Mouse (Mus musculus): ENCODE measurements around the gene Slc27a3.
"Not testable (repeated sequence)": the region's sequence is repeated elsewhere in the genome, so short reads cannot be mapped to it uniquely, and the experiment has no call there.

Gene Slc27a3

GRCm38 (mm10) chr3:90342853-90343252 lies 46.9 kb downstream of the Slc27a3 start:
- DNase-seq (ENCODE audit: low spot score in 2 of 2): not testable (repeated sequence)

- no peak for DNase-seq (ENCODE audit: low spot score in 2 of 2)
These were observed 49.6 kb downstream of the Slc27a3 start for GRCm38 (mm10) chr3:90340177-90340576.

GRCm38 (mm10) chr3:90338190-90338589 lies 51.5 kb downstream of the Slc27a3 start:
- no peak for DNase-seq (ENCODE audit: low spot score in 2 of 2)

DNA sequence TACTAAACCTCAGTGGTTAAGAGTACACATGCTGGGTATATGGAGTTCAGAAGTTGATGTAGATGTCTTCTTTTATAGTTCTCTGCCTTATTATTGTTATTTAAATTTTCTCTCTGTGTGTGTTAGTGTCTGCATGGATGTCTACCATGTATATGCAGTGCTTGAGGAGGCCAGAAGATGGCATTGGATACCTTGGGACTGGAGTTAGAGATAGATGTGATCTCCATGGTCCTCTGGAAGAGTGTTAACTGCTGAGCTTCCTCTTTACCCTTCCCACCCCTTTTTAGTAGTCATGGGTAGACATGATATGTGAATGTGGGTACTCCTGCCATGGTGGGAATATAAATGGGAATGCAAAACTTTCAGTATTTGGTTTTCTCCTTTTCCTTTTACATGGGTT lies 54.2 kb downstream of the Slc27a3 start:
- no peak for DNase-seq (ENCODE audit: low spot score in 2 of 2)

Measured in spleen, postnatal 10 days (tissue).